Mouse (Mus musculus) MEL (cell line): ENCODE measurements at regions not wholly inside any gene's neighbourhood (a gene's known extent, or its start where the extent isn't known, plus 50 kb on each side); places are given as distances from the start of the nearest gene placed in this dataset.

Source experiments
- DNase-seq: peaks from one replicate; pipeline ENCODE4 v3.0.0; 2011; ENCODE audit warnings: low read depth, low spot score
- H3K27ac ChIP-seq: 2 replicates; pipeline ENCODE4 v1.5.1; 2012; ENCODE audit warnings: low read depth, mild to moderate bottlenecking, control low read depth, low read length, moderate library complexity; ENCODE audit not compliant: control insufficient read depth
- H3K27me3 ChIP-seq, 2 experiments: fragments of 150-350 bp in 1 of 2; sonication (generic) in 1 of 2; 2 replicates each; pipeline ENCODE4 v1.6.1; 2012; ENCODE audit warnings: low read length in 2 of 2, mild to moderate bottlenecking in 2 of 2, improper control_type of control experiment in 1 of 2, moderate library complexity in 1 of 2; ENCODE audit not compliant: insufficient read depth in 2 of 2, control insufficient read depth in 1 of 2
- H3K36me3 ChIP-seq, 2 experiments: 2 replicates each; pipeline ENCODE4 v1.6.1; 2012 to 2014; ENCODE audit warnings: low read length in 2 of 2, improper control_type of control experiment in 1 of 2, inconsistent platforms in 1 of 2, mild to moderate bottlenecking in 1 of 2; ENCODE audit not compliant: insufficient read depth in 2 of 2, control insufficient read depth in 1 of 2
- H3K4me1 ChIP-seq, 2 experiments: fragments of 150-350 bp in 1 of 2; sonication (generic) in 1 of 2; 2 replicates each; pipeline ENCODE4 v1.6.1; 2012; ENCODE audit warnings: low read length in 2 of 2, improper control_type of control experiment in 1 of 2, mild to moderate bottlenecking in 1 of 2; ENCODE audit not compliant: insufficient read depth in 2 of 2, control insufficient read depth in 1 of 2
- H3K4me3 ChIP-seq, 2 experiments: fragments of 150-350 bp in 1 of 2; sonication (generic) in 1 of 2; 2 replicates each; pipeline ENCODE4 v1.5.1; 2012; ENCODE audit warnings: low read depth in 2 of 2, low read length in 2 of 2, mild to moderate bottlenecking in 2 of 2, moderate library complexity in 2 of 2, control low read depth in 1 of 2, improper control_type of control experiment in 1 of 2; ENCODE audit not compliant: control insufficient read depth in 1 of 2, insufficient read depth in 1 of 2
- H3K79me2 ChIP-seq: 2 replicates; pipeline ENCODE4 v1.6.1; 2012; ENCODE audit warnings: mild to moderate bottlenecking, low read length, moderate library complexity; ENCODE audit not compliant: control insufficient read depth, poor library complexity, insufficient read depth
- H3K9ac ChIP-seq: 2 replicates; pipeline ENCODE4 v1.6.1; 2012; ENCODE audit warnings: low read depth, mild to moderate bottlenecking, control low read depth, low read length, moderate library complexity; ENCODE audit not compliant: control insufficient read depth, poor library complexity, severe bottlenecking
- H3K9me3 ChIP-seq: fragments of 150-350 bp; sonication (generic); replicated peaks from 2 replicates; pipeline ENCODE4 v1.6.1; 2012; ENCODE audit warnings: mild to moderate bottlenecking, low read length, improper control_type of control experiment, moderate library complexity; ENCODE audit not compliant: insufficient read depth
- CHD1 ChIP-seq: IDR thresholded peaks from 2 replicates; pipeline ENCODE4 v1.6.1; 2012; ENCODE audit warnings: low read depth, mild to moderate bottlenecking, inconsistent platforms, low read length, improper control_type of control experiment
- CHD2 ChIP-seq: IDR thresholded peaks from 2 replicates; pipeline ENCODE4 v1.6.1; 2011; ENCODE audit warnings: low read length, improper control_type of control experiment
- EP300 ChIP-seq, 2 experiments: IDR thresholded peaks; 2 replicates each; pipeline ENCODE4 v1.6.1; 2011; ENCODE audit warnings: improper control_type of control experiment in 2 of 2, low read length in 2 of 2, low read depth in 1 of 2, mild to moderate bottlenecking in 1 of 2
- HCFC1 ChIP-seq: IDR thresholded peaks from 2 replicates; pipeline ENCODE4 v1.6.1; 2012; ENCODE audit warnings: low read depth, mild to moderate bottlenecking, inconsistent platforms, low read length, improper control_type of control experiment, moderate library complexity
- JUND ChIP-seq: IDR thresholded peaks from 2 replicates; pipeline ENCODE4 v1.6.1; 2011; ENCODE audit warnings: low read depth, mild to moderate bottlenecking, improper control_type of control experiment, low read length
- MEF2A ChIP-seq: IDR thresholded peaks from 2 replicates; pipeline ENCODE4 v1.6.1; 2014; ENCODE audit warnings: low read depth, mild to moderate bottlenecking, inconsistent platforms, low read length, improper control_type of control experiment; ENCODE audit not compliant: poor library complexity, insufficient replicate concordance, severe bottlenecking; ENCODE audit errors: extremely low read depth
- MYB ChIP-seq: IDR thresholded peaks from 2 replicates; pipeline ENCODE4 v1.6.1; 2011; ENCODE audit warnings: mild to moderate bottlenecking, low read depth, low read length, improper control_type of control experiment
- NELFE ChIP-seq: IDR thresholded peaks from 2 replicates; pipeline ENCODE4 v1.6.1; 2011; ENCODE audit warnings: low read depth, low read length, improper control_type of control experiment
- POLR2AphosphoS5 ChIP-seq: IDR thresholded peaks from 2 replicates; pipeline ENCODE4 v1.6.1; 2012; ENCODE audit warnings: low read depth, borderline replicate concordance, mild to moderate bottlenecking, inconsistent platforms, low read length, moderate library complexity, mixed read lengths
- RAD21 ChIP-seq: IDR thresholded peaks from 2 replicates; pipeline ENCODE4 v1.6.1; 2011; ENCODE audit warnings: mild to moderate bottlenecking, low read depth, low read length, improper control_type of control experiment
- RCOR1 ChIP-seq: IDR thresholded peaks from 2 replicates; pipeline ENCODE4 v1.6.1; 2012; ENCODE audit warnings: low read depth, mild to moderate bottlenecking, inconsistent platforms, low read length, improper control_type of control experiment
- TAL1 ChIP-seq: IDR thresholded peaks from 2 replicates; pipeline ENCODE4 v1.6.1; 2012; ENCODE audit warnings: mild to moderate bottlenecking, inconsistent platforms, low read length, moderate library complexity, mixed read lengths
- TBP ChIP-seq: IDR thresholded peaks from 2 replicates; pipeline ENCODE4 v1.8.0; 2011; ENCODE audit warnings: low read depth, low read length, improper control_type of control experiment
- USF1 ChIP-seq: IDR thresholded peaks from 2 replicates; pipeline ENCODE4 v1.6.1; 2014; ENCODE audit warnings: low read depth, mild to moderate bottlenecking, inconsistent platforms, low read length, improper control_type of control experiment, moderate library complexity
- ZC3H11A ChIP-seq: IDR thresholded peaks from 2 replicates; pipeline ENCODE4 v1.6.1; 2012; ENCODE audit warnings: low read depth, mild to moderate bottlenecking, inconsistent platforms, low read length, improper control_type of control experiment
- ZMIZ1 ChIP-seq: IDR thresholded peaks from 2 replicates; pipeline ENCODE4 v1.6.1; 2012; ENCODE audit warnings: low read depth, mild to moderate bottlenecking, inconsistent platforms, low read length, improper control_type of control experiment, moderate library complexity
- ZNF384 ChIP-seq: IDR thresholded peaks from 2 replicates; pipeline ENCODE4 v1.6.1; 2012; ENCODE audit warnings: low read depth, mild to moderate bottlenecking, inconsistent platforms, low read length, improper control_type of control experiment

DNA sequence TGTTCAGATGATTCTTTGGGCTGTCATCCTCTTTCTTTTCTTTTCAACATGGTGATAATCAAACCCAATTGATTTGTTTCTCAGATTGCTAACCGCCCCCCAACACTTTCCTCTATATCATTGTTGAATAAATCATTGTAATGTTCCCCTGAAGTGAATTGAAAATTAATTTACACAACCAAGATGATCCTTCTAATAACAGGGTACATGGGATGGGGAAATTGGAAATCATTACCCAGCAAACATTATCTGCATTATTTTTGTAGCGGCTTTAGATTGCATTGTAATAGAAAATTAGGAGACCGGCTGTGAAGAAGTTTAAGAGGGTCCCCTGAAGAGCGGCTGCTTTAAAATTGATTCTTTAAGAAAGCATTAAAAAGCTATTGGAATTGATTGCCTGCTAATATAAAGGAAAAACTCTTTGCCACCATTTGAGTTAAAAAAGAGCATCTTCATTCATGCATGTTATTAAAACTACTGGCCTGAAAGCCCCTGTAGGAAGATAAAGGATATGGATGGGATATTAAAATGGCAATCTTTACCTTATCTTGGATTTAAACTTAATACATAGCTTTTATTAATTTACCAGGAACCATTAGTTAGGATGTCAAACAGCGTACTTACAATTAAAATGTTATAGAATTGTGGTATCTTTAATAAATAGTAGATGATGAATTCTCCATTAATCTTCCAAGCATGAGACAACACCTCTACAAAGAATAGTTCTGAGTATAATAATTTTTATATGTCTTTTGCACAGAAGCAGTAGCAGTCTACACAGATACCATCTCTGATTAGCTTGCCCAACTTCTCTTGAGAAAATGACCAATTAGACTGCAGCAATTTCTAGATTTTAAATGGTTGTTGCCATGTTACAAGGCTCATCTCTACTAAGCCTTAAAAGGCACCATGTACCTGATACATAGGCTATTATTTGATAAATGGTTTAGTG lies 127.0 kb upstream of the Hs3st5 start:
- Histone ChIP-seq H3K79me2 (no peaks in the 10 kb centered on the region), H3K4me1 (no peaks in the 10 kb centered on the region), H3K4me3 (no peak overlapping the region), H3K27me3 (no peaks in the 10 kb centered on the region), H3K36me3 (no peaks in the 10 kb centered on the region), H3K27ac (no peak overlapping the region), H3K9ac (no peak overlapping the region), H3K9me3 (no peaks in the 10 kb centered on the region)
- TF ChIP-seq MEF2A (no peak), ZNF384 (no peak), TAL1 (no peak), HCFC1 (no peak), ZMIZ1 (no peak), JUND (no peak), TBP (no peak), NELFE (no peak), POLR2AphosphoS5 (no peak), CHD2 (no peak)
- no peak for DNase-seq

DNA sequence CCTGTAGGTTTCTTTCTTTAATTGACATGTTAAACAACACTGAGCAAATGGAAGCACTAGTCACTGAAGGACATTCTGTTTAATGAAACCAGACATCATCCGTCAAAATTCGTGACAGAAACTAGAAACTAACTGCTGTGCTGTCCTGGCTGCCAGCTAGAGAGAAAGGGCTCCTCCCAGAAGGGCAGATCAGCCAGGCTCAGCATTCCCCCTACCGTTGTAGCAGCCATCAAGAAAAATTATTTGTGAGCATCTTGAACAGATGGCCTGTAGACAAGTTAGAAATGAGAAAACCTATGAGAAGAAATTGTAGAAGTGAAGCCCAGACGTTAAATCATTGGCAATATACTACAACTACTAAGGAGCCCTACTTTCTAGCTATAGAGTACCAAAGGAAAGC lies 123.3 kb upstream of the Hs3st5 start:
- no peaks in the 10 kb centered on the region for H3K27me3 ChIP-seq
- H3K4me1 ChIP-seq, result no peaks in the 10 kb centered on the region
- no peak for DNase-seq
- H3K4me3 ChIP-seq, result no peak overlapping the region
- H3K9me3 ChIP-seq, result no peaks in the 10 kb centered on the region
- TF ChIP-seq EP300 (IDR thresholded peaks at IDR 0.05; ENCODE audit: low read depth in 1 of 2, low read length in 2 of 2) (no peak), USF1 (no peak), RAD21 (no peak), ZC3H11A (no peak), CHD1 (no peak), ZMIZ1 (no peak), JUND (no peak), RCOR1 (no peak), MYB (no peak)
- no peak overlapping the region for H3K27ac ChIP-seq
- no peaks in the 10 kb centered on the region for H3K79me2 ChIP-seq
- no peaks in the 10 kb centered on the region for H3K36me3 ChIP-seq
- H3K9ac ChIP-seq, result no peak overlapping the region
